Mouse (Mus musculus): ENCODE data around the gene Adss. TPM values are rescaled to one million over a fixed set of nuclear protein-coding genes. Genes with fewer than 3 reads are reported as not detected.

Gene Adss
- polyA plus RNA-seq (2014; fragmentation: Illumina TruSeq; extraction: RNeasy Lipid Tissue Mini Kit (QIAGEN cat#74804); ENCODE audit: low read depth, low replicate concordance), result 267 TPM

GRCm38 (mm10) chr1:177796193-177796939, at the start of gene Adss:
TSS of gene Adss (minus strand) at chr1:177796511.

GRCm38 (mm10) chr1:177729043-177730024, 67.0 kb downstream of the Adss start, which contains the start of gene 1700016C15Rik:
TSS of gene 1700016C15Rik (plus strand) at chr1:177729814.

Other genes starting within 250 kb of the Adss start
- not detected for gene 1700016C15Rik, start 66.7 kb downstream of the Adss start, polyA plus RNA-seq (2014; fragmentation: Illumina TruSeq; extraction: RNeasy Lipid Tissue Mini Kit (QIAGEN cat#74804); ENCODE audit: low read depth, low replicate concordance)
- gene Catspere2, start 186.9 kb upstream of the Adss start, polyA plus RNA-seq (2014; fragmentation: Illumina TruSeq; extraction: RNeasy Lipid Tissue Mini Kit (QIAGEN cat#74804); ENCODE audit: low read depth, low replicate concordance), result 10.0 TPM